Mouse (Mus musculus): ENCODE data around the gene Nphs1. TPM values are rescaled to one million over a fixed set of nuclear protein-coding genes. Genes with fewer than 3 reads are reported as not detected.

Gene Nphs1
- total and polyA plus RNA-seq, 3 experiments, result 1.2 to 2.3 TPM; not detected in 1

DNA sequence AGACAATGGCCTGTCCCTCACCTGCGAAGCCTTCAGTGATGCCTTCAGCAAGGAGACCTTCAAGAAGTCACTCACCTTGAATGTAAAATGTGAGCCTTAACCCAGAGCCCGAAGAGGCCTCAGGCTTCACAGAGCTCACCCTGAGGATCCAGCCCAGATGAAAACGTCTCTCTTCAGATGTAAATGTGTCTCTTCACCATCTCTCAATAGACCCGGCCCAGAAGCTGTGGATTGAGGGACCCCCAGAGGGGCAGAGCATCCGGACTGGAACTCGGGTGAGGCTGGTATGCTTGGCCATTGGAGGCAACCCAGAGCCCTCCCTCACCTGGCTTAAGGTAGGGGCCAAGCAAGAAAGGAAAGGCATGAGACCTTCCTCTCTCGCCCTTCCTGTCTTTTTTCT is 5.5 kb downstream of the Nphs1 start:
- Histone ChIP-seq H3K27ac (ENCODE audit: control insufficient read depth, low read depth, low read length) (no peak overlapping the region), H3K36me3 (ENCODE audit: control insufficient read depth in 1 of 2, insufficient read depth in 2 of 2, low read length in 2 of 2) (no peaks in the 10 kb centered on the region)

DNA sequence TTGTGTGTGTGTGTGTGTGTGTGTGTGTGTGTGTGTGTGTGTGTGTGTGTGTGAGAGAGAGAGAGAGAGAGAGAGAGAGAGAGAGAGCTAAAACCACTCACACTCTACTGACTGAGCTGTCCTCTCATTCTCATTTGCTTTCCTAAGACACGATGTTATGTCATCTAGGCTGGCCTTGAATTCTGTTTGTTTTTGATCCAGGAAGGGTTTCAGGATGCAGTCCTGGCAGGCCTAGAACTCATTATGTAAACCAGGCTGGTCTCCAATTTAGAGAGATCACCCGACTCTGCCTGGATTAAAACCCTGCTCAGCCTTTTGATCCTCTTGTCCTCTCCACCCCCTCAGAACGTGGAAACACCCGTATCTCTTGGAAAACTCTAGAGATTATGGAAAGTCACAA is 5.9 kb downstream of the Nphs1 start:
- no peaks in the 10 kb centered on the region for H3K4me1 ChIP-seq (ENCODE audit: control insufficient read depth in 1 of 2, insufficient read depth in 2 of 2, low read length in 2 of 2)
- no peak for DNase-seq (ENCODE audit: low read depth, low spot score)
- H3K79me2 ChIP-seq (ENCODE audit: control insufficient read depth, insufficient read depth, low read length, poor library complexity), result no peaks in the 10 kb centered on the region
- H3K36me3 ChIP-seq (ENCODE audit: control insufficient read depth in 1 of 2, insufficient read depth in 2 of 2, low read length in 2 of 2), result no peaks in the 10 kb centered on the region
- H3K9me3 ChIP-seq (replicated peaks; ENCODE audit: insufficient read depth, low read length), result no peaks in the 10 kb centered on the region
- no peak for TF ChIP-seq RCOR1 (IDR thresholded peaks at IDR 0.05; ENCODE audit: low read depth, low read length)
- TF ChIP-seq GABPA (IDR thresholded peaks at IDR 0.05; ENCODE audit: low read depth, low read length), result no peak
- TF ChIP-seq UBTF (IDR thresholded peaks at IDR 0.05; ENCODE audit: borderline replicate concordance, insufficient read depth, low read depth, low read length), result no peak
- no peak for TF ChIP-seq ZC3H11A (IDR thresholded peaks at IDR 0.05; ENCODE audit: low read depth, low read length)
- TF ChIP-seq CHD1 (IDR thresholded peaks at IDR 0.05; ENCODE audit: low read depth, low read length), result no peak
- no peak for TF ChIP-seq RAD21 (IDR thresholded peaks at IDR 0.05; ENCODE audit: low read depth, low read length)
- no peak for TF ChIP-seq JUND (IDR thresholded peaks at IDR 0.05; ENCODE audit: low read depth, low read length)
- no peak for TF ChIP-seq ZKSCAN1 (IDR thresholded peaks at IDR 0.05; ENCODE audit: low read depth, low read length)
- no peak for TF ChIP-seq MAZ (IDR thresholded peaks at IDR 0.05; ENCODE audit: low read depth, low read length)
- no peak for TF ChIP-seq POLR2AphosphoS5 (IDR thresholded peaks at IDR 0.05; ENCODE audit: borderline replicate concordance, low read depth, low read length)
- TF ChIP-seq NELFE (IDR thresholded peaks at IDR 0.05; ENCODE audit: low read depth, low read length), result no peak
- H3K4me3 ChIP-seq (ENCODE audit: control insufficient read depth in 1 of 2, insufficient read depth in 1 of 2, low read depth in 2 of 2, low read length in 2 of 2), result no peak overlapping the region
- H3K27ac ChIP-seq (ENCODE audit: control insufficient read depth, low read depth, low read length), result no peak overlapping the region
- peaks cover 0 to 1% of the 10 kb centered on the region in 2 experiments for H3K27me3 ChIP-seq (ENCODE audit: control insufficient read depth in 1 of 2, insufficient read depth in 2 of 2, low read length in 2 of 2)
- no peak overlapping the region for H3K9ac ChIP-seq (ENCODE audit: control insufficient read depth, low read depth, low read length, poor library complexity, severe bottlenecking)

More for the DNA sequence above, 5.5 kb downstream of the Nphs1 start:
- no peaks in the 10 kb centered on the region for H3K4me1 ChIP-seq (ENCODE audit: control insufficient read depth in 1 of 2, insufficient read depth in 2 of 2, low read length in 2 of 2)
- H3K9me3 ChIP-seq (replicated peaks; ENCODE audit: insufficient read depth, low read length), result no peaks in the 10 kb centered on the region
- no peaks in the 10 kb centered on the region for H3K79me2 ChIP-seq (ENCODE audit: control insufficient read depth, insufficient read depth, low read length, poor library complexity)
- TF ChIP-seq GATA1 (IDR thresholded peaks at IDR 0.05; ENCODE audit: low read depth, low read length), result no peak
- TF ChIP-seq SMC3 (IDR thresholded peaks at IDR 0.05; ENCODE audit: low read depth, low read length), result no peak
- TF ChIP-seq BHLHE40 (IDR thresholded peaks at IDR 0.05; ENCODE audit: borderline replicate concordance, low read depth, low read length), result no peak
- TF ChIP-seq E2F4 (IDR thresholded peaks at IDR 0.05; ENCODE audit: borderline replicate concordance, low read depth, low read length), result no peak
- TF ChIP-seq RCOR1 (IDR thresholded peaks at IDR 0.05; ENCODE audit: low read depth, low read length), result no peak
- TF ChIP-seq GABPA (IDR thresholded peaks at IDR 0.05; ENCODE audit: low read depth, low read length), result no peak
- TF ChIP-seq ELF1 (IDR thresholded peaks at IDR 0.05; ENCODE audit: low read depth, low read length), result no peak
- no peak for TF ChIP-seq ZKSCAN1 (IDR thresholded peaks at IDR 0.05; ENCODE audit: low read depth, low read length)
- DNase-seq (ENCODE audit: low read depth, low spot score), result no peak
- no peak overlapping the region for H3K4me3 ChIP-seq (ENCODE audit: control insufficient read depth in 1 of 2, insufficient read depth in 1 of 2, low read depth in 2 of 2, low read length in 2 of 2)
- peaks cover 0 to 1% of the 10 kb centered on the region in 2 experiments for H3K27me3 ChIP-seq (ENCODE audit: control insufficient read depth in 1 of 2, insufficient read depth in 2 of 2, low read length in 2 of 2)
- H3K9ac ChIP-seq (ENCODE audit: control insufficient read depth, low read depth, low read length, poor library complexity, severe bottlenecking), result no peak overlapping the region
